10 mouse cellular contexts compared by ENCODE assay signal in the genomic region with DNA sequence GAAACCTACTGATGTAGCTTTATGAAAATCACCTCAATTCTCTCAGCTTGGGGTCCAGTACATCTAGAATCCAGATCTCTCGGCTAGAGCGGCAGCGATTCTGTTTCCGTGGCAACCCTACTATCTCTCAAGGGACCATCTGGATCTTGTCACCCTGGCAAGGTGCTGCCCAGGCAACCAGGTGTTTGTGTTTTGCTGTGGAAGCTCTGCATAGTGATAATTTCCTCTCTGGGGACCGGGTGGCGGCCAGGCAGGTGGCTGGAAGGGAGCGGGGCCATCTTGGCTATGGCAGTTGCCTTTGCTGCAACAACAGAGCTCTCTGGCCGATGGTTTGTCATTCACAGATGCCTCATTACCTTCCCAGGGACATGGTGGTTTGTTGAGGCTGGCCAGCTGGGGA.
DNase-seq lines count a peak whose midpoint lies in the region; ATAC-seq and TF ChIP-seq lines count a peak whose summit lies in the region.
"Had no signal": no experiment of that assay in that cellular context is flagged by ENCODE, and none has a peak within 500 bp of the region (broad histone marks: within the 10 kb centered on the region; RNA-seq: fewer than 3 reads in every experiment).

No protein-coding gene starts in this region.

- 0 out of 2 replicates have a peak, but pooled peaks cover 9% of the 10 kb centered on the region for H3K36me3 ChIP-seq in heart, embryonic 15.5 days
- no peaks in the 10 kb centered on the region for H3K36me3 ChIP-seq in heart, adult 2 months (ENCODE audit: control insufficient read depth, insufficient read depth, low read length)
- H3K36me3 ChIP-seq in forebrain, embryonic 15.5 days, result peaks cover 4% of the 10 kb centered on the region; the same call in 1 of the 2 replicates
- H3K36me3 ChIP-seq in limb, embryonic 14.5 days (ENCODE audit: control insufficient read depth, insufficient read depth, low read length), result peaks cover 67% of the 10 kb centered on the region

- H3K4me2 ChIP-seq in heart, embryonic 15.5 days, result no peak overlapping the region
- H3K4me2 ChIP-seq in forebrain, embryonic 15.5 days (replicated peaks), result no peak overlapping the region
- H3K4me2 ChIP-seq in limb, embryonic 14.5 days (replicated peaks; ENCODE audit: low read depth, low read length, severe bottlenecking), result no peak overlapping the region

- no peak overlapping the region for H3K4me3 ChIP-seq in heart, embryonic 15.5 days
- no peak overlapping the region for H3K4me3 ChIP-seq in heart, adult 2 months
- no peak overlapping the region for H3K4me3 ChIP-seq in forebrain, embryonic 15.5 days
- no peak overlapping the region for H3K4me3 ChIP-seq in limb, embryonic 14.5 days (replicated peaks; ENCODE audit: low read length)

- no peaks in the 10 kb centered on the region for H3K9me3 ChIP-seq in heart, embryonic 15.5 days (replicated peaks)
- H3K9me3 ChIP-seq in forebrain, embryonic 15.5 days, result no peaks in the 10 kb centered on the region
- no peaks in the 10 kb centered on the region for H3K9me3 ChIP-seq in limb, embryonic 14.5 days (ENCODE audit: control insufficient read depth, low read length)

- TF ChIP-seq CTCF in heart, adult 2 months (IDR thresholded peaks at IDR 0.05), result no peak

- no peak for DNase-seq in heart, adult 2 months
- peak; percentile 84 to 89 for DNase-seq in B cell, adult 2 months
- no peak for DNase-seq in limb, embryonic 14.5 days (ENCODE audit: low spot score)
- DNase-seq in lung, postnatal 10 days, result no peak
- DNase-seq in frontal cortex, postnatal 25 days (ENCODE audit: low spot score in 2 of 2), result no peak
- no peak for DNase-seq in layer of hippocampus, adult 11-12 months (ENCODE audit: low spot score)
- DNase-seq: cerebellum, postnatal 36 days; heart, postnatal 4 days had no signal

- no peak for TF ChIP-seq POLR2A in heart, adult 2 months (IDR thresholded peaks at IDR 0.05; ENCODE audit: insufficient read depth, low read depth, low read length)
- TF ChIP-seq POLR2A in limb, embryonic 14.5 days (IDR thresholded peaks at IDR 0.05; ENCODE audit: borderline replicate concordance, extremely low read depth, insufficient read depth, insufficient read length), result no peak

- no peak for TF ChIP-seq EP300 in heart, adult 2 months (IDR thresholded peaks at IDR 0.05; ENCODE audit: insufficient read depth, low read depth, low read length)

- no peaks in the 10 kb centered on the region for H3K27me3 ChIP-seq in heart, embryonic 15.5 days
- H3K27me3 ChIP-seq in heart, adult 2 months (ENCODE audit: control insufficient read depth, insufficient read depth, low read length), result no peaks in the 10 kb centered on the region
- H3K27me3 ChIP-seq in forebrain, embryonic 15.5 days, result no peaks in the 10 kb centered on the region
- H3K27me3 ChIP-seq in limb, embryonic 14.5 days (ENCODE audit: control insufficient read depth, insufficient read depth, low read length), result no peaks in the 10 kb centered on the region

- 68% methylated on average over 8 of the region's 8 CpGs for WGBS in heart, embryonic 15.5 days
- 51% methylated on average over 8 of the region's 8 CpGs for WGBS in heart, adult 2 months
- WGBS in forebrain, embryonic 15.5 days, result 66% methylated on average over 8 of the region's 8 CpGs
- 42% methylated on average over 8 of the region's 8 CpGs for WGBS in limb, embryonic 14.5 days

- intact Hi-C loops in heart, adult 2 months (cut with DNase I), result no loop called here

- H3K27ac ChIP-seq in heart, embryonic 15.5 days, result 0 out of 2 replicates have a peak overlapping the region, but pooled peaks have one; percentile 26
- no peak overlapping the region for H3K27ac ChIP-seq in heart, adult 2 months
- peak overlapping the region; percentile 73 for H3K27ac ChIP-seq in forebrain, embryonic 15.5 days (replicated peaks)
- peak overlapping the region; percentile 55 for H3K27ac ChIP-seq in limb, embryonic 14.5 days (replicated peaks; ENCODE audit: low read depth, low read length)

- no peaks in the 10 kb centered on the region for H3K79me2 ChIP-seq in heart, adult 2 months (replicated peaks; ENCODE audit: control insufficient read depth, insufficient read depth, low read length)

- peaks cover 36% of the 10 kb centered on the region for H3K4me1 ChIP-seq in heart, embryonic 15.5 days (replicated peaks)
- peaks cover 23% of the 10 kb centered on the region for H3K4me1 ChIP-seq in heart, adult 2 months (ENCODE audit: control insufficient read depth, insufficient read depth, low read length)
- peaks cover 34% of the 10 kb centered on the region for H3K4me1 ChIP-seq in forebrain, embryonic 15.5 days
- H3K4me1 ChIP-seq in limb, embryonic 14.5 days (ENCODE audit: control insufficient read depth, insufficient read depth, low read length), result peaks cover 21% of the 10 kb centered on the region

- no peak for ATAC-seq in heart, embryonic 15.5 days (replicated peaks; ENCODE audit: insufficient number of reproducible peaks, insufficient read depth, low FRiP score, low read depth)
- ATAC-seq in forebrain, embryonic 15.5 days (replicated peaks), result no peak
- no peak for ATAC-seq in limb, embryonic 14.5 days (ENCODE audit: low FRiP score, low read depth)

- no peak overlapping the region for H3K9ac ChIP-seq in heart, embryonic 15.5 days
- no peak overlapping the region for H3K9ac ChIP-seq in heart, adult 2 months (ENCODE audit: low read depth, low read length)
- H3K9ac ChIP-seq in forebrain, embryonic 15.5 days (replicated peaks), result no peak overlapping the region
- no peak overlapping the region for H3K9ac ChIP-seq in limb, embryonic 14.5 days (ENCODE audit: low read depth, low read length, severe bottlenecking)

Comparison
In these comparisons a context has a peak if more than half of its experiments do, and no peak if none do; other contexts are left out.
1. DNase-seq: peak in B cell, adult 2 months (2 of 2); none in heart, adult 2 months (0 of 2), limb, embryonic 14.5 days (single experiment), lung, postnatal 10 days (single experiment), frontal cortex, postnatal 25 days (0 of 2) and layer of hippocampus, adult 11-12 months (single experiment).